Mouse (Mus musculus) colon, adult 2 months (tissue): ENCODE data around the gene Olfr724. TPM values are rescaled to one million over a fixed set of nuclear protein-coding genes. Genes with fewer than 3 reads are reported as not detected.

Experiments used
- polyA plus RNA-seq: library from polyadenylated mRNA; depleted of rRNA; stranded (reverse); fragments of >200 nt; gene quantifications from 2 replicates; pipeline ENCODE4 v1.2.3, GENCODE M21; 2012; rRNA removed

Gene Olfr724
- polyA plus RNA-seq, result not detected in 2 replicates

DNA sequence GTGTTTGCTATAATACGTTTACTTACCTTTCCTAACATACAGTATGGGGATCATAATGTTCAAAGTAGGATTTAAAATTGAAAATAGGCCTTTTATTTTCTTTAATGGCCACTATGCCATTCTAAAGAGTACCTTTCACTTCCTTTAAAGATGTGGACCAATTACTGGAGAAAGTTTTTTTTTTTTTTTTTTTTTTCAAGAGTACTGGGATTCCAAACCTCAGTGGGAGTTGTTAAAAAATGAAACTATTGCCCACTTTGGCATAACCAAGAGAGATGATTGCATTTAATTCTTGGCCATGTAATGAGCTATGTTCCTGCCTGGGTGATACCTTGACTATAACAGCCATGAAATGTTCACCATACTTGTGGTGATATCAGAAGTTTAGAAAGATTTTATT is at the start of gene Olfr724:
TSS of gene Olfr724 (minus strand) at position 101 of the 400 bp plus-strand sequence.

DNA sequence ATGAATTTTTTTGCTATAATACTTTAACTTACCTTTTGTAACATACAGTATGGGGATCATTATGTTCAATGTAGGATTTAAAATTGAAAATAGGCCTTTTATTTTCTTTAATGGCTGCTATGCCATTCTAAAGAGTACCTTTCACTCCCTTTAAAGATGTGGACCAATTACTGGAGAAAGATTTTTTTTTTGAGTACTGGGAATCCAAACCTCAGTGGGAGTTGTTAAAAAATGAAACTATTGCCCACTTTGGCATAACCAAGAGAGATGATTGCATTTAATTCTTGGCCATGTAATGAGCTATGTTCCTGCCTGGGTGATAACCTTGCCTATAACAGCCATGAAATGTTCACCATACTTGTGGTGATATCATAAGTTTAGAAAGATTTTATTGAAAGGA is 31.4 kb downstream of the Olfr724 start, which contains the start of gene Olfr723:
TSS of gene Olfr723 (minus strand) at position 101 of the 400 bp plus-strand sequence.

Other genes with a start within 250 kb of the Olfr724 start
- 1.7 and 2.1 TPM in 2 replicates for gene Armh4, start 179.9 kb downstream of the Olfr724 start, polyA plus RNA-seq
- gene Olfr722, start 61.3 kb downstream of the Olfr724 start, polyA plus RNA-seq, result not detected in 2 replicates
- not detected in 2 replicates for gene Olfr723, start 31.5 kb downstream of the Olfr724 start, polyA plus RNA-seq
- not detected in 2 replicates for gene Olfr725, start 77.1 kb upstream of the Olfr724 start, polyA plus RNA-seq
- not detected in 2 replicates for gene Olfr726, start 127.7 kb upstream of the Olfr724 start, polyA plus RNA-seq
- gene Olfr727, start 159.9 kb upstream of the Olfr724 start, polyA plus RNA-seq, result not detected in 2 replicates
- gene Olfr728, start 179.4 kb upstream of the Olfr724 start, polyA plus RNA-seq, result not detected in 2 replicates
- not detected in 2 replicates for gene Olfr729, start 189.6 kb upstream of the Olfr724 start, polyA plus RNA-seq
- not detected in 2 replicates for gene Olfr730, start 224.9 kb upstream of the Olfr724 start, polyA plus RNA-seq